Mouse (Mus musculus) fat pad, adult 2 months (tissue): ENCODE measurements around the gene Sh3rf3.

Experiments
- DNase-seq: peaks from one replicate; pipeline ENCODE4 v3.0.0-alpha.2; 2011; ENCODE audit warnings: low read depth, low spot score; ENCODE audit errors: extremely low read depth

Sh3rf3 gene

DNA sequence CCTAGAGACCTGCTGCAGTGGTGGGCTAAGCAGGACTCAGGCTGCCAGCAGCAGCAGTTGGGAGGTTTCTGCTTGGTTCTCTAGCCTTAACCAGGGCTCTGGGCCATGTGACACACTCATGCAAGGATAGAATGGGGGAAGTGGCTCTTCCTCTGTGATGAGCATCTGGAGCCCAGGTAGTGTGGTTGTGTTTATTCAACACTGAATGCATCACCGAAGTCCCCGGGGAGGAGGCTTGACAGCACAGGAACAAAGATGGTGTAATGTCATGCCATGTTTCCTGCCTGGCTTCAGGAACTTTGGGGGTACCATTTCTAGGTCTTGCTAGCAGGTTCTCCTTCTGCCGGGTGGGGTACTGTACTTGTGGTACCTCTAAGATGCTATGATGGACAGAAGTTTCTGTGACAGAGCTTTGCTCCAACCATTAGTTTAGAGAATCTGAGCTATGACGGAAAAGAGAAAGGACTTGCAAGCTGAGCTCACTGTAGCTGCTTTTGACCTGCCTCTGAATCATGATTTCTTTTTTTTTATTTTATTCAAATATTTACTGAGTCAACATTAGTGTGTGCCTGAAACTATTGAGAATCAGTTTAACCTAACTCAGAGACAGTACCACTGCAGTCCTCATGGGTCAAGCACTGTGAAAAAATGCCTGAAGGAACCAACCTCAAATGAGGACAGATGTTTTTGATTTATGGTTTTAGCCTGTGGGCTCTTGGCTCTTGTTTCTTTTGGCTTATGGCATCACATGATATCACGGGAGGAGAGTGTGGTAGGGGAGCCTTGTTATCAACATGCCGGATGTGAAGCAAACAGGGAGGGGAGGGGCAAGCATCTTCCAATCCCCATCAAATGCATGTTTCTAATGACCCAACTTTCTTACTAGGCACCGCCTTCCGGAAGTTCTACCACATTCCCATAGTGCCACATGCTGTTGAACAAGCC is 102.4 kb downstream of the Sh3rf3 start:
- no peak for DNase-seq

GRCm38 (mm10) chr10:58921643-58922188 is 108.6 kb downstream of the Sh3rf3 start:
- DNase-seq: peak; percentile 68

- no peak for DNase-seq
Observed at GRCm38 (mm10) chr10:58922216-58922829, 109.2 kb downstream of the Sh3rf3 start.

GRCm38 (mm10) chr10:58922993-58923392 is 109.8 kb downstream of the Sh3rf3 start:
- no peak for DNase-seq

DNA sequence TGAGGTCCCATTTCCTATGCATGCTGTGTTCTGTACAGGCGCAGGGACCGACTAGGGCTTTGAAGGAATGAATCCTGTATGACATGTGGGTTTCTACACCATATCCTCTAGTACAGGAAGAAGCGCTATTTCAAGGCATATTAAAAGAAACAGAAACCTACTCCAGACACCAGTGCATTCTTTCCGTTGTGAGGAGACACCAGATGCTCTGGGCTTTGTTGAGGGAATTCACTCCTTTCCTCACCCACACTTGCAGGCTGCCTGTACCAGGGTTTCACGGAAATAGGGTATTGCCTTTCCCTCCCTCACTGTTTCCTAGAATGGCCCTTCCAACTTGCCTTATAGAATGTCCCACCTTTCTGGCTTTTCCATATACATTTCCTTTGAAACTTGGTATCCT is 113.4 kb downstream of the Sh3rf3 start:
- DNase-seq: no peak

- DNase-seq: no peak
Observed at GRCm38 (mm10) chr10:58928952-58929442, 115.8 kb downstream of the Sh3rf3 start.

DNA sequence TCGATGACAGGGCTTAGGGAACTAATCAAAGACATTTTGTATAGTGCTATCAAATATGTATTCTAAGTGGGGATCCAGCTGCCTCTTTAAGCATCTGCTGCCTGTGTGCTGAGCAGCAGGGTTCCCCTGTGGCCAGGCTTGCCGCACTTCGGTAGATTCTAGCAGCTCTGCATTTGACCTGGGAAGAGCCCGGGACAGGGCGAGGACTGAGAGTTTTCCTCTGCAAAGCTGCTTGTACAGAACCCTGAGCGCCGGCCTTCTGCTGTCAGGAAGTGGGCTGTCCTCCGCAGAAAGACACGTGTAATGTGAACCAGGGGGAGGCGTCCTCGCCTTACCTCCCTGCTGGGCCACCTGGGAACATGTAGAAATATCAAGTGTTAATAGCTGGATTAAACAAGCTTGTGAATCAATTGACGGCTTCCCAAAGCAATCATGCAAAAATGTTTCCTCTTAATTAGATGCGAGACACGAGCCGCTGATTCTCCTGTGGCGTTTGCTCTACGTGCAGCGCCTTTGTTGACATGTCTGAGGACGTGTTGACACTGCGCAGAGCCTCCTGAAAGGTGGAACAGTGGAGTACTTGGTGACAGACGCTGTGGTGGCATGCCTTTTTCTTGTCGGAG is 119.1 kb downstream of the Sh3rf3 start:
- DNase-seq: no peak

DNA sequence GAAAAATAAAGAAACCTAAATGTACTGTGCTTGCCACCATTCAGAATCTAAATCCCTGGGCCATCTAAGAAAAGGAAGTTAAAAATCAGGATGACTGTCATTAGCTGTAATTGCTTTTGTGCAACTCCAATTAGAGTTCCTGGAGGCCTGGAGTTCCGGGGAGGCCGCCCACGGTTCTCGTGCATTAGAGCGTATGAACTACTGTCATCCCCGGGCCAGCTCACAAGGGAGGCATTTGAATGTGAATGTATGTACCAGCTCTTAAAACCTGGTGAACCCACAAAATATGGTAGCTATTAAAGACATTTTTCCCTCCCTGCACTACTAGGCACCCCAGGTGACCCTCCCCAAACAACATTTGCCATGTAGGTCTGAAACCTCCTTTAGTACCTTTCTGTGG is 122.4 kb downstream of the Sh3rf3 start:
- peak; percentile 4 for DNase-seq

GRCm38 (mm10) chr10:58936441-58936860 is 123.3 kb downstream of the Sh3rf3 start:
- DNase-seq: no peak

- no peak for DNase-seq
Observed at GRCm38 (mm10) chr10:58937521-58937920, 124.4 kb downstream of the Sh3rf3 start.

- peak; percentile 59 for DNase-seq
Observed at GRCm38 (mm10) chr10:58942819-58943218, 129.7 kb downstream of the Sh3rf3 start.

DNA sequence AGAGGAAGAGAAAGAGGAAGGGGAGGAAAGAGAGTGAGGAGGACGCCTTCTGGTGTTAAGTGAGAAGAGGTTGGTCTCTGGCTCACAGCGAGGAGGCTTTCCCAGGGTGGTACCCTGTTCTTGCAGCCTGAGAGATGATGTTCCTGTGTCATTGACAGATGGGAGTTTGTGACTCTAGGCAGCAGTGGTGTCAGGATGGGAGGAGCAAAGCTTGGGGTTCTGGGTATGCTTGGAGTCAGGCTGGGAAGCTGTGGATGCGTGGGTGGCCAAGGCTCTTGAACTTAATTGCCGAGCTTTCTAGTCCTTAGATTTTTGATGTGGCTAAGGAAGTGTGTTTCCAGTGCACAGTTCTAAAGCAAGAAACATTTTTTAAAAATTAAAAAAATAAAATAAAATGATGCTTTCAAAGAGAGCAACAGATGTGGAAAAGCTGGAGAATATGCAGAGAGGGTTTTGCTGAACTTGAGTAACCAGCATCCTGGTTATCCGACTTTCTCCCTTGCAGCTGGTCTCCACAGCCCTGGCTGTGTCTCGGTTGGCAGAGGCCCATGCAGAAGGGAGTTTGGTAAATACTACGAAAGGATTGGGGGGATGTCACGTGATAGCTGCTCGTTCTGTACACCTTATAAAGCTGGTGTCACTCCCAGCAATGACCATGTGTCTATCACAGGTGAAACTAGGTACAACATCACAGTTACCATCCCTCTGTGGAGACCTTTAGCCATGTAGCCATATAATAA is 130.7 kb downstream of the Sh3rf3 start:
- no peak for DNase-seq

GRCm38 (mm10) chr10:58944930-58945329 is 131.8 kb downstream of the Sh3rf3 start:
- DNase-seq: no peak

GRCm38 (mm10) chr10:58949770-58950638 is 136.8 kb downstream of the Sh3rf3 start:
- no peak for DNase-seq

- DNase-seq: no peak
Observed at GRCm38 (mm10) chr10:58960193-58960592, 147.0 kb downstream of the Sh3rf3 start.

DNA sequence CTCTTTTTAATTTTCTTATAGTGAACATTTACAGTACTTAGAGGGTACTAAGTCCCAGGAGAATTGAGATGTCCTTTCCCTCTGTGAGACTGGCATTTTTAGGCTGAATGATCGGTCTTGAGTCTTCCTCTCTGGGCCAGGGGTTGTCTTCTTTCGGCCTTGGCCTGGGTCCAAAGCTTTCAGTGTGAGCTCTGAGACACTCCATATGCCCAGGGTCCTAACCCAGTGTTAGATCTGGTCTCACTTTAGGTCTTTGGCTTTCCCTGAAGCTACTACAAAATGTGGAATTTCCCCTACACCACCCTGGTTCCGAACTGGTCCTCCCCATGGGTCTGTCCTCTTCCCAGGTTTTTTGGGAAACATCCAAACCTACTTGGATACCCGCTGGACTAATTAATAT is 155.1 kb downstream of the Sh3rf3 start:
- DNase-seq: no peak

- DNase-seq: no peak
Observed at GRCm38 (mm10) chr10:58969351-58969750, 156.2 kb downstream of the Sh3rf3 start.

DNA sequence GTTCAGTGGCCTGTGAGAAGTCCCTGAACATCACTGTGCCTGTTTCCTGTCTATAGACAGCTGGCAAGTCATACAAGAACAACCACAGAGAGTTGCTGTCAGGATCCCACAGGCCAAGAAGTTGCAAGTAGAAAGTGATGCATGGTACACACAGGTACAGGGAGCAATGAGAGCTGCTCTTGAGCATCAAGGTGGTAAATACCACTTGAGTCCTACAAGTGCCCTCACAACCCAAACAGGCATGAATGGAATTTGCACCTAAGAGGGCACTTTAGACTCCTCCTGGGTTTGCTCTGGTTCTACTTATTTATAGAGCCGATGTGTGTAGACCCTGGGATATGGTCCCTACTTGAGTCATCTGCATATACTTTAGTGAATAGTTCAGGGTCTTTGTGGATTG is 159.0 kb downstream of the Sh3rf3 start:
- DNase-seq: no peak

DNA sequence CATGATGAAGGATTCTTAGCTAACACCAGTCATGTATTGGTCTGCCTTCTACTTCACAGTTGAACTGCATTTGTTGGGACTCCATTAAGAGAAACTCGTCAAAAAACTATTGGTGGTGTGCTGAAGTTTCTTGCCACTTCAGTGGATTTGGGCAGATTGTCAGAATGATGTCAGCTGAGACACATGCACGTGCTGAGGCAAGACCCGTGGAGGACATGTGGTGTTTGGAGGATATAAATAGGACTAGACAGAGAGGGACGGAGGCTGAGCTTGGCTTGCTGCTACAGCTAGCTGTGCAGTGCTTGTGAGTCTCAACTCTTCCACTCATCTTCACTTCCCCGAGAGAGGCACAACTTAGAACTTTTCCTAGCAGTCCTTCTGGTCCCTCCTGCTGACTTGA is 161.0 kb downstream of the Sh3rf3 start:
- DNase-seq: no peak
